Mouse (Mus musculus): ENCODE measurements around the gene Pphln1. TPM values are rescaled to one million over a fixed set of nuclear protein-coding genes. Genes with fewer than 3 reads are reported as not detected.
A peak's percentile ranks its signal among the peaks of the same experiment; 100 is the strongest.

Pphln1 gene
- polyA plus RNA-seq, 1 experiment, result 8.9 TPM

DNA sequence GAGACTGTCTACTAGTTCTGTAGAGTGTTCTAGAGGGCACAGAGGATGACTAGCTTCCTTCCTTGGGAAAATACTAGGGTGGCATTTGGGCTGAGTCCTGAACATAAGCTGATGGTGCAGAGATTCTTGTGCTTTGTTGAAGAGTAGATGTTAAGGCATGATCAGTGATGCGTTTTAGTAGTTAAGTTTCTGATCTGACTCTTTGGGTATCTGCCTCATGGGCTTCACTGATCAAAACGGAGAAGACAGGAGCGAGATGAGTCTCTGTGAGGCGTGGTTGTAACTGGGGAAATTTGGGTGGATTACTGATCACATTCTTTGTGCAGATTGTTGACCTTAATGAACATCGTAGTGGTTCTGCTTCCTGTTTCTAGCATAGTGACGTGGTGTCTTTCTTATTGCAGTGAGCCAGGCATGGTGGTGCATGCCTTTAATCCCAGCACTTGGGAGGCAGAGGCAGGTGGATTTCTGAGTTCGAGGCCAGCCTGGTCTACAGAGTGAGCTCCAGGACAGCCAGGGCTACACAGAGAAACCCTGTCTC lies 7.4 kb downstream of the Pphln1 start:
- Histone ChIP-seq H3K36me3 (ENCODE audit: control insufficient read depth, insufficient read depth, low read length) (no peaks in the 10 kb centered on the region), H3K4me3 (ENCODE audit: insufficient read depth, low read depth, low read length) (no peak overlapping the region), H3K4me1 (ENCODE audit: control insufficient read depth, insufficient read depth, low read length) (no peaks in the 10 kb centered on the region), H3K27me3 (replicated peaks; ENCODE audit: control insufficient read depth, insufficient read depth, low read length) (no peaks in the 10 kb centered on the region), H3K27ac (ENCODE audit: insufficient read depth, low read depth, low read length) (no peak overlapping the region)
- WGBS, result 78% methylated on average over 7 of the region's 7 CpGs
- no peak for DNase-seq
- TF ChIP-seq CTCF (conservative IDR thresholded peaks at IDR 0.05; ENCODE audit: insufficient read depth, insufficient read length, low read depth, low read length) (no peak), POLR2A (IDR thresholded peaks at IDR 0.05; ENCODE audit: low read depth, low read length) (no peak)

DNA sequence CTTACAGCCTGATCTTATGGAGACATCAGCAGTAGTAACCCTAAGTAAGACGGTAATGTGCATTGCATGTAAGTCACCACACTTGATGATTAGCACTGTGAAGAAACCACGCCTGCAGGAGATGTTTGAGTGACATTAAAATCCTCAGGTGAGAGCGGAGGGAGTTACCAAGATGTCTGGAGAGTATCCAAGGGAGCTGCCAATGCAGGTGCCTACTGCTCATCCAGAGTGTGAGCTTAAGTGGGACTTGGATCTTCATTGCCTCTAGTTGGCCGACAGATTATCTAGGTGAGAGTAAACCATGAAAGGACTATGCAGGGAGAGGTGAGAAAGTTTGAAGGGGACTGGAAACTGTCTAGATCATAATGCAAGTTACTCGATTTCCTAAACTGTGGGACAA lies 8.3 kb downstream of the Pphln1 start:
- Histone ChIP-seq H3K4me3 (ENCODE audit: insufficient read depth, low read depth, low read length) (no peak overlapping the region), H3K4me1 (ENCODE audit: control insufficient read depth, insufficient read depth, low read length) (no peaks in the 10 kb centered on the region), H3K27me3 (replicated peaks; ENCODE audit: control insufficient read depth, insufficient read depth, low read length) (no peaks in the 10 kb centered on the region), H3K36me3 (ENCODE audit: control insufficient read depth, insufficient read depth, low read length) (no peaks in the 10 kb centered on the region), H3K27ac (ENCODE audit: insufficient read depth, low read depth, low read length) (no peak overlapping the region)
- 97% methylated on average over 5 of the region's 5 CpGs for WGBS
- DNase-seq, result no peak
- TF ChIP-seq POLR2A (IDR thresholded peaks at IDR 0.05; ENCODE audit: low read depth, low read length) (no peak), CTCF (conservative IDR thresholded peaks at IDR 0.05; ENCODE audit: insufficient read depth, insufficient read length, low read depth, low read length) (no peak)

DNA sequence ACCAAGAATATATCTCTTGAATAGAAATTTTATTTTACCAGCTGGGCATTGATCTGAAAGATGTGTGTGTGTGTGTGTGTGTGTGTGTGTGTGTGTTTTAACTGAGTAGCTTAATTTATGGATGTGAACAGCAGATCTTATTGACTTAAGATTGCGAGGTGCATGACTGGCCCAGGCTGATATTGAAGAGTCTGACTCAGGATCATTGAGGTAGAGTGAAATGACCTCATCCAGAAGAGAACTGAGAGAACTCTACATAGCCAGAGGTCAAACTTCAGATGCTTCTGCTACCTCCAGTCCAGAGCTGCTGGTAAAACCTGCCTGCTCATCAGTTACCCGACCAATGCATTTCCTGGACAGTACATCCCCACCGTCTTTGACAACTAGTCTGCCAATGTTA lies 14.3 kb downstream of the Pphln1 start:
- Histone ChIP-seq H3K27me3 (replicated peaks; ENCODE audit: control insufficient read depth, insufficient read depth, low read length) (no peaks in the 10 kb centered on the region), H3K4me3 (ENCODE audit: insufficient read depth, low read depth, low read length) (no peak overlapping the region), H3K4me1 (ENCODE audit: control insufficient read depth, insufficient read depth, low read length) (no peaks in the 10 kb centered on the region), H3K27ac (ENCODE audit: insufficient read depth, low read depth, low read length) (no peak overlapping the region), H3K36me3 (ENCODE audit: control insufficient read depth, insufficient read depth, low read length) (no peaks in the 10 kb centered on the region)
- TF ChIP-seq CTCF (conservative IDR thresholded peaks at IDR 0.05; ENCODE audit: insufficient read depth, insufficient read length, low read depth, low read length) (no peak), POLR2A (IDR thresholded peaks at IDR 0.05; ENCODE audit: low read depth, low read length) (no peak)
- 80% methylated on average over 3 of the region's 3 CpGs for WGBS
- no peak for DNase-seq

DNA sequence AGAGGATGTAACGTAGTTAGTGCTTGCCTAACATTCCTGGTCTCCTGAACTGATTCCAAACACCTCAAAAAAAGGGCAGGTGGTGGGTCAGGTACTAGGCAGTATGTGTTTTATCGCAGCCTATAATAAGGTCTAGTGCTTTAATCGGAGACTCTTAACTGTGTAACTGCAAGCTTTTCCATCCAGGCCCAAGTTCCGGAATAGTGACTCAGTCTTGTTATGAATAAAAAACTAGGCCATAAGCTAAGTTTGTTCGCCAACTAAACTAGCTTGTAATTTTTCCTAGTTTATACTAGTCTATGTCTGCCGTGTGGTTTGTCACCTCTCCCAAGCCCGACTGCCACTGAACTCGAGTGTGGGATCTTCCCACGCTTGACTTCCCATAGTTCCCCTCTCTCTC lies 16.3 kb downstream of the Pphln1 start:
- Histone ChIP-seq H3K4me3 (ENCODE audit: insufficient read depth, low read depth, low read length) (no peak overlapping the region), H3K4me1 (ENCODE audit: control insufficient read depth, insufficient read depth, low read length) (no peaks in the 10 kb centered on the region), H3K27ac (ENCODE audit: insufficient read depth, low read depth, low read length) (no peak overlapping the region), H3K27me3 (replicated peaks; ENCODE audit: control insufficient read depth, insufficient read depth, low read length) (no peaks in the 10 kb centered on the region), H3K36me3 (ENCODE audit: control insufficient read depth, insufficient read depth, low read length) (no peaks in the 10 kb centered on the region)
- whole genome bisulfite sequencing, result 89% methylated on average over 9 of the region's 9 CpGs
- no peak for TF ChIP-seq CTCF (conservative IDR thresholded peaks at IDR 0.05; ENCODE audit: insufficient read depth, insufficient read length, low read depth, low read length)
- TF ChIP-seq POLR2A (IDR thresholded peaks at IDR 0.05; ENCODE audit: low read depth, low read length), result no peak
- no peak for DNase-seq

DNA sequence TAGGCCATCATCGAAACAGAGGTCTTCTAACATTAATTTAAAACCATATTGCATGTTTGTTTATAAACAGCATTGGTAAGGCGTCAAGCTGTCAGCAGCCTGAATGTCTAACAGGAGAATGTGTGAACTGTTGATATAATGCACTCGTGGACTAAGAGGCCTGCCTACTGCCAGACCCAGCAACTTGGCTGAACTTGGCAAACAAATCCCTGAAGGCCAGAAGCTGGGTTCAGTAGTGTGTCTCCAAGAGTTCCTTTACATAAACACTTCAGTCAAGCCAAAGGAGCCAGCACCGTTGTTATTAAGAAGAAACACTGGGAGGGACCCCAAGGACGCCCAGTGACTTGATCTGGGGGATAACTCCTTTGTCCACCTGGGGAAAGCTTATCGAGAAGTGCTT lies 18.1 kb downstream of the Pphln1 start:
- no peak overlapping the region for H3K4me3 ChIP-seq (ENCODE audit: insufficient read depth, low read depth, low read length)
- no peak for DNase-seq
- TF ChIP-seq CTCF (conservative IDR thresholded peaks at IDR 0.05; ENCODE audit: insufficient read depth, insufficient read length, low read depth, low read length), result no peak
- no peak for TF ChIP-seq POLR2A (IDR thresholded peaks at IDR 0.05; ENCODE audit: low read depth, low read length)
- no peaks in the 10 kb centered on the region for H3K36me3 ChIP-seq (ENCODE audit: control insufficient read depth, insufficient read depth, low read length)
- WGBS, result 86% methylated on average over 6 of the region's 6 CpGs
- H3K27me3 ChIP-seq (replicated peaks; ENCODE audit: control insufficient read depth, insufficient read depth, low read length), result no peaks in the 10 kb centered on the region
- no peaks in the 10 kb centered on the region for H3K4me1 ChIP-seq (ENCODE audit: control insufficient read depth, insufficient read depth, low read length)
- no peak overlapping the region for H3K27ac ChIP-seq (ENCODE audit: insufficient read depth, low read depth, low read length)

DNA sequence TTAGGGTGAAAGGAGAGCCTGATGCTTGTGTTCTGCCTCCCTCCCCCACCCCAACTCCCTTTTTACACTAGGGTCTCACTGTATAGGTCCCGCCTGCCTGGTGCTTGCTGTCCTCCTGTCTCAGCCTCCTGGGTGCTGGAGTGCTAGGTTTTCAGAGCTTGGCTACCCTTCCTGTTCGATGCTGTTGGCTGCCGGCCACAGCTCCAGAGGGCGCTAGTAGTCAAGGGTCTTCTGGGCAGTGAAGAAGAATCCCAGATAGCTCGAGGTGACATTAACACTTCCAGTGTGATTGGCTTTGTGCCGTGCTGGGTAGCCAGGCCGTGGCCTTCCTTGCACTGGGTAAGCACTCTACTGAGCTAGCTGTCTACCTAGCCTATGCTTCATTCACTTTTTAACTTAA lies 22.4 kb downstream of the Pphln1 start:
- Histone ChIP-seq H3K4me1 (ENCODE audit: control insufficient read depth, insufficient read depth, low read length) (no peaks in the 10 kb centered on the region), H3K27ac (ENCODE audit: insufficient read depth, low read depth, low read length) (no peak overlapping the region), H3K4me3 (ENCODE audit: insufficient read depth, low read depth, low read length) (no peak overlapping the region), H3K36me3 (ENCODE audit: control insufficient read depth, insufficient read depth, low read length) (no peaks in the 10 kb centered on the region), H3K27me3 (replicated peaks; ENCODE audit: control insufficient read depth, insufficient read depth, low read length) (no peaks in the 10 kb centered on the region)
- peak; percentile 2 for DNase-seq
- 68% methylated on average over 7 of the region's 7 CpGs for WGBS
- TF ChIP-seq CTCF (conservative IDR thresholded peaks at IDR 0.05; ENCODE audit: insufficient read depth, insufficient read length, low read depth, low read length) (0 out of 2 replicates have a peak, but pooled peaks have one; percentile 7), POLR2A (IDR thresholded peaks at IDR 0.05; ENCODE audit: low read depth, low read length) (no peak)

DNA sequence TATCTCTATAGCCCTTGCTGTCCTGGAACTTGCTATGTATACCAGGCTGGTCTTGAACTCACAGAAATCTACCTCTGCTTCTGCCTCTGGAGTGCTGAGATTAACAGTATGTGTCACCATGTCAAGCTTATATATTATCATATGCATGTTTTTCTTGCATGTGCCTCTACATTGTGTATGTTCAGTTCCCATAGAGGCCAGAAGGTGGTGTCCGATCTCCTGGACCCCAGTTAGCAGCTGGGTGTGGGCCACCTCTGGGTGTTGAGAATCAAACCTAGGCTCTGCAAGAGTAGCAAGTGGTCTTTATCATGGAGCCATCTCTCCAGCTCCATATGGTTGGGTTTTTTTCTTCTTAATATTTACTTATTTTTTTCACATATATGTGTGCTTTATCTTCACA lies 24.4 kb downstream of the Pphln1 start:
- Histone ChIP-seq H3K27me3 (replicated peaks; ENCODE audit: control insufficient read depth, insufficient read depth, low read length) (no peaks in the 10 kb centered on the region), H3K36me3 (ENCODE audit: control insufficient read depth, insufficient read depth, low read length) (no peaks in the 10 kb centered on the region), H3K27ac (ENCODE audit: insufficient read depth, low read depth, low read length) (no peak overlapping the region), H3K4me3 (ENCODE audit: insufficient read depth, low read depth, low read length) (no peak overlapping the region), H3K4me1 (ENCODE audit: control insufficient read depth, insufficient read depth, low read length) (no peaks in the 10 kb centered on the region)
- no peak for TF ChIP-seq CTCF (conservative IDR thresholded peaks at IDR 0.05; ENCODE audit: insufficient read depth, insufficient read length, low read depth, low read length)
- no peak for TF ChIP-seq POLR2A (IDR thresholded peaks at IDR 0.05; ENCODE audit: low read depth, low read length)
- DNase-seq, result no peak
- WGBS, result 95% methylated on average over 1 of the region's 1 CpGs
